19 mouse cellular contexts compared by ENCODE assay signal in genomic region chr9:111174071-111174470, GRCm38 (mm10). TPM values are rescaled to one million over a fixed set of nuclear protein-coding genes. Genes with fewer than 3 reads are reported as not detected.
A peak's percentile ranks its signal among the peaks of the same experiment; 100 is the strongest.
DNase-seq lines count a peak whose midpoint lies in the region; ATAC-seq and TF ChIP-seq lines count a peak whose summit lies in the region.
"Had no signal": no experiment of that assay in that cellular context is flagged by ENCODE, and none has a peak within 500 bp of the region (broad histone marks: within the 10 kb centered on the region; RNA-seq: fewer than 3 reads in every experiment).

No protein-coding gene starts in this region.

- no peak for ATAC-seq in megakaryocyte, adult 5-6 weeks (ENCODE audit: poor library complexity, severe bottlenecking)
- ATAC-seq: forebrain, embryonic 13.5 days; forebrain, embryonic 15.5 days had no signal

- H3K27ac ChIP-seq in testis, adult 2 months (ENCODE audit: control insufficient read depth, insufficient read depth, low read depth, low read length), result no peak overlapping the region
- H3K27ac ChIP-seq: embryonic facial prominence, embryonic 10.5 days; embryonic facial prominence, embryonic 12.5 days; forebrain, embryonic 13.5 days; forebrain, embryonic 15.5 days had no signal

- no peak for TF ChIP-seq CTCF in testis, adult 2 months (IDR thresholded peaks at IDR 0.05; ENCODE audit: control insufficient read depth, insufficient read depth, insufficient replicate concordance, low read depth, low read length)

- TF ChIP-seq POLR2A in testis, adult 2 months (IDR thresholded peaks at IDR 0.05; ENCODE audit: control insufficient read depth, low read depth, low read length), result no peak

- no peaks in the 10 kb centered on the region for H3K27me3 ChIP-seq in megakaryocyte, embryonic 14.5 days (replicated peaks)
- H3K27me3 ChIP-seq in testis, adult 2 months (ENCODE audit: control insufficient read depth, insufficient read depth, low read length), result no peaks in the 10 kb centered on the region
- H3K27me3 ChIP-seq: embryonic facial prominence, embryonic 12.5 days; forebrain, embryonic 13.5 days; forebrain, embryonic 15.5 days had no signal

- DNase-seq in heart, adult 11 months, result peak; percentile 59
- DNase-seq in heart, adult 8-10 months (ENCODE audit: low spot score), result no peak
- DNase-seq in testis, postnatal 14 days (ENCODE audit: low spot score), result no peak
- DNase-seq in right cerebral cortex, adult 18-20 months, result no peak
- DNase-seq: adrenal gland, adult 8-10 months; adrenal gland, postnatal 14 days; adrenal gland, postnatal 36 days; cerebellum, adult 11-12 months; cerebellum, adult 2 months; cerebellum, adult 9-10 months; cerebellum, postnatal 10 days; cerebellum, postnatal 25 days had no signal

- peaks cover 74% of the 10 kb centered on the region for H3K36me3 ChIP-seq in megakaryocyte, embryonic 14.5 days (replicated peaks; ENCODE audit: low read length)
- no peaks in the 10 kb centered on the region for H3K36me3 ChIP-seq in testis, adult 2 months (ENCODE audit: control insufficient read depth, insufficient read depth, low read length)
- H3K36me3 ChIP-seq: embryonic facial prominence, embryonic 10.5 days; embryonic facial prominence, embryonic 12.5 days; forebrain, embryonic 15.5 days had no signal

- peak overlapping the region; percentile 14 for H3K4me3 ChIP-seq in megakaryocyte, embryonic 14.5 days (replicated peaks)
- peak overlapping the region; percentile 62 for H3K4me3 ChIP-seq in testis, adult 2 months (ENCODE audit: control insufficient read depth, low read depth, low read length)
- H3K4me3 ChIP-seq: embryonic facial prominence, embryonic 10.5 days; embryonic facial prominence, embryonic 12.5 days; forebrain, embryonic 13.5 days; forebrain, embryonic 15.5 days had no signal

- peaks cover 41% of the 10 kb centered on the region for H3K4me1 ChIP-seq in megakaryocyte, embryonic 14.5 days
- no peaks in the 10 kb centered on the region for H3K4me1 ChIP-seq in testis, adult 2 months (ENCODE audit: control insufficient read depth, insufficient read depth, low read length)
- H3K4me1 ChIP-seq: embryonic facial prominence, embryonic 12.5 days; forebrain, embryonic 13.5 days; forebrain, embryonic 15.5 days had no signal

- H3K9me3 ChIP-seq in megakaryocyte, embryonic 14.5 days, result no peaks in the 10 kb centered on the region
- H3K9me3 ChIP-seq: embryonic facial prominence, embryonic 10.5 days; embryonic facial prominence, embryonic 12.5 days; forebrain, embryonic 13.5 days; forebrain, embryonic 15.5 days had no signal

RNA-seq across cellular contexts. Expression of gene Lrrfip2, which starts 56.7 kb away (rescaled TPM):
- 100 to 1,000 TPM in 2 of 4 experiments, 10 to 100 TPM in 2; 89.3 to 102 (median 96.2) TPM for total RNA-seq in heart, adult 8-10 months (2022)
- polyA plus RNA-seq in megakaryocyte, embryonic 14.5 days (2012; ENCODE audit: insufficient read depth, low replicate concordance), result 28.3 and 112 TPM in 2 replicates
- total RNA-seq in megakaryocyte, adult 5-6 weeks (2015), result 77.9 and 85.2 TPM in 2 replicates
- 137 and 138 TPM in 2 replicates for total RNA-seq in megakaryocyte, adult 5-6 weeks (2017)
- polyA plus RNA-seq in testis, adult 2 months (2012; rRNA removed), result 131 and 135 TPM in 2 replicates
